Mouse (Mus musculus) ES-CJ7 (cell line): ENCODE results near the gene Nmrk1.

Source experiments
- DNase-seq: peaks from one replicate; pipeline ENCODE4 v3.0.0; 2011; ENCODE audit warnings: low read depth, low spot score

The Nmrk1 gene

GRCm38 (mm10) chr19:18615680-18616240 is 16.0 kb upstream of the Nmrk1 start:
- no peak for DNase-seq

DNA sequence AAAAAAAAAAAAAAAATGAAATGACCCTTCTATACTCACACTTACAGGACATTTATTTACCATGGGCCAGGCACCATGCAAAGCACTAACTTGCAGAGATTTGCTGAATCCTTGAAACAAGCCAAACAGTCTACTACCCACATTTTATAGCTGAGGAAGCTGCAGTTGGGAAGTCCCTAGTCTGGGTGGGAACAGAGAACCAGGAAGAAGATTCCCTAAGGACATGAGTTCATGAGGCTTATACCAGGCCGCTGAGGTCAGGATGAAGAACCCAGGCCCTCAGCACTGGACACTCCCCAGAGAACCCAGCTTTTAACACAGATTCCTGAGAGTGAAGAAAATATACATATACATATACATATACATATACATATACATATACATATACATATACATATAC is 14.2 kb upstream of the Nmrk1 start:
- no peak for DNase-seq

- no peak for DNase-seq
Observed at GRCm38 (mm10) chr19:18619060-18619459, 12.7 kb upstream of the Nmrk1 start.

GRCm38 (mm10) chr19:18619691-18620090 is 12.1 kb upstream of the Nmrk1 start:
- no peak for DNase-seq

GRCm38 (mm10) chr19:18623894-18624293 is 7.9 kb upstream of the Nmrk1 start:
- no peak for DNase-seq

DNA sequence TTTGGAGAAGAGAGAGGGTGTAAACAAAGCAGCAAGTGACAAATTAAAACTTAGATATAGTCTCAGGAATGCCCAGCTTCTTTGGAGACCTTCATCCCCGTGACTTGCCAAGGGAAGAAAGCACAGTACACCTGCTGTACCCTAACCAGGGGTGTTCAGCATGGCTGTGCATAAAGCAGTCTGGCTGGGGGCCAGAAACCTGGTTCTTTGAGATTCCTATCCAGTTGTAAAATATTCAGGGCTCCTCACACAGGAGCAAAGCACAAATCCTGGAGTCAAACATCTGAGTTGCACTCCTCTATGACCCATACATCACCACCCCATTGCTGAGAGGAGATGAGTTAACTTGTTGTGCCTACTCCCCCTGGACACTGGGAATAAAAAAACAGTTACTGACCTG is 2.2 kb upstream of the Nmrk1 start:
- no peak for DNase-seq

- peak; percentile 68 for DNase-seq
Observed at GRCm38 (mm10) chr19:18630221-18631119, 1.3 kb upstream of the Nmrk1 start.

GRCm38 (mm10) chr19:18631161-18631643 is 548 bp upstream of the Nmrk1 start:
- DNase-seq, result peak; percentile 20

GRCm38 (mm10) chr19:18632231-18633185 is 758 bp downstream of the Nmrk1 start:
- DNase-seq, result no peak

DNA sequence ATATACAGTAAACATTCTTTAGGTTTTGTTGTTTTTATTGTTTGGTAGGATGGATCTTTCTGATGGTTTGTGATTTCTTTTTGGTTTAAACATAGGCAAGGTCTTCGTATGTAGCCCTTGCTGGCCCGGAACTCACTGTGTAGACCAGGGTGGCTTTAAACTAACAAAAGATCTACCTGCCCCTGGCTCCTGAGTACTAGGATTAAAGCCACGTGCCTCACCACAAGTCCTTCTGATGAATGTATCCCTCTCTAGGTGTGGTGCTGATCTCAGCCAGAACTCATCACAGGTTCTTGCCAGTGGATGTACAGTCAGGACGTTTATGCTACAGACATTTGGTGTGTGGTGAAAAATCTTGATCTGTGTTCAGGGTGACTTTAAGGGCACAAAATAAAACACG is 6.2 kb downstream of the Nmrk1 start:
- no peak for DNase-seq

GRCm38 (mm10) chr19:18638949-18639348 is 7.2 kb downstream of the Nmrk1 start:
- no peak for DNase-seq

DNA sequence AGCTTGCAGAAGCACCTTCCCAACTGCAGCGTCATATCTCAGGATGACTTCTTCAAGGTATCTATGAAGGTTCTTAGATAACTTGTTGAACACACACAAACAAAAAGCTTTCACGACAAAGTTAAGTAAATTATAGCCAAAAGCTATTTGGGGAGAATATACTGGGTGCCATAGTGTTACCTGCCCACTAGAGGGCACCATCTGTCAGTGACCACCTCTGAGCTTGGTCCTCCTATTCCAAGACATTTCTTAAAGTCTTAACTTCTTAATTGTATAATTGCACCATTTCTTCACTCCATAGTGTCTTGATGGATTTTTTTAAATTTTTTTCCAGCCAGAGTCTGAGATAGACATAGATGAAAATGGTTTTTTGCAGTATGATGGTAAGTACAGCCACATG is 7.8 kb downstream of the Nmrk1 start:
- DNase-seq, result peak; percentile 31

DNA sequence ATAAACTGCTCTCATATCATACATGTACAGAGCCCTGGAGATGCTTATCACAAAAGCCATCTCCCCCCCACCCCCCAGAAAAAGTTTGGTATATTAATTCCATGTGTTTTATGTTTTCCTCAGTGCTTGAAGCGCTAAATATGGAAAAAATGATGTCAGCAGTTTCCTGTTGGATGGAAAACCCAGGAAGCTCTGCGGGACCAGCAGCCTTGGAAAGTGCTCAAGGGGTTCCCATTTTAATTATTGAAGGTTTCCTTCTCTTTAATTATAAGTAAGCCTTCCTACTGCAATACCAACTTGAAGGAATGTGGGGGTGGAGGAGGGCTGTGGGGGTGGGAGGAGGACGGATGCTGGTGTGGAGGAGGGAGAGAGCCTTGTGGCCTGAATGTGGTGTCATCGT is 9.3 kb downstream of the Nmrk1 start:
- DNase-seq, result no peak

GRCm38 (mm10) chr19:18643411-18643810 is 11.7 kb downstream of the Nmrk1 start:
- DNase-seq, result no peak

GRCm38 (mm10) chr19:18644084-18644483 is 12.3 kb downstream of the Nmrk1 start:
- no peak for DNase-seq

- no peak for DNase-seq
Observed at GRCm38 (mm10) chr19:18646397-18646796, 14.6 kb downstream of the Nmrk1 start.

- no peak for DNase-seq
Observed at GRCm38 (mm10) chr19:18646853-18647420, 15.2 kb downstream of the Nmrk1 start.

DNA sequence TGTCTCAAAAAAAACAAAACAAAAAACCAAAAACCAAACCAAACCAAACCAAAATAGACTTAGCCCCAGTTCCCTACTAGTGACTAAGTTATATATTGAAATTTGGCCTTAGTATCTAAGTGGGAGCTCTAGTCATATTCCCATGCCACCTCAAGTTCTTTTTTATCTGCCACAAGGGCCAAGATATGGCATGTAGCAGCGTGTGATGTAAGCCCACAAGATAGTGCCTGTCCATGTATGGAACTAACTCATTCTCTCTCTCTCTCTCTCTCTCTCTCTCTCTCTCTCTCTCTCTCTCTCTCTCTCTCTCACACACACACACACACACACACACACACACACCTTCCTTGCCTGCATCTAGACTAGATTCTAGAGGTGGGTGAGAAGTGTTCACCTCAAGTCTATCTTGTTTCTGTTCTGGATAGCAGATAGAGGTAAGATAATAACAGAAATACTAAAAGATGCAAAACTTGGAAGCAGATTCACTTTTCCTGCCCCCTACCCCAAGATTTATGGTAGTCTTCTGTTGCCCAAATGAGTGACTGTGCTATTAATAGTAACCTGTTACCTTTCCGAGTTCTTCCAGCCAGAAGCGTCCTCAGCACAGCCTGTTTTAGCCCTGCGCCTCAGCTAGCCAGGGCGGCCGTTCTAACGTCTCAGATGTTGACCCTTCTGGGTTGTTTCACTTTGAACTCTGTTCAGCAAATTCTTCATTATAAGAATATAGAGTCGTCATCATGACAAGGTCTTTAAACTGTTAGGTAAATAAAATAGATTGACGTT is 16.2 kb downstream of the Nmrk1 start:
- DNase-seq, result no peak

- DNase-seq, result no peak
Observed at GRCm38 (mm10) chr19:18648558-18648945, 16.8 kb downstream of the Nmrk1 start.

- no peak for DNase-seq
Observed at GRCm38 (mm10) chr19:18649955-18650354, 18.2 kb downstream of the Nmrk1 start.

- DNase-seq, result no peak
Observed at GRCm38 (mm10) chr19:18650473-18650872, 18.7 kb downstream of the Nmrk1 start.
